Mouse (Mus musculus) CH12.LX (cell line): Measurements from ENCODE around the gene Snx21.

Experiments used
- BHLHE40 ChIP-seq: IDR thresholded peaks from 2 replicates; pipeline ENCODE4 v1.6.1; 2011; ENCODE audit warnings: mild to moderate bottlenecking, low read depth, low read length, improper control_type of control experiment
- CTCF ChIP-seq, 2 experiments: IDR thresholded peaks in 1 of 2; conservative IDR thresholded peaks in 1 of 2; 2 replicates each; pipeline ENCODE4 v1.5.1; 2011 to 2012; ENCODE audit warnings: low read depth in 2 of 2, low read length in 2 of 2, improper control_type of control experiment in 1 of 2, inconsistent platforms in 1 of 2, mild to moderate bottlenecking in 1 of 2, moderate library complexity in 1 of 2
- POLR2A ChIP-seq: IDR thresholded peaks from 2 replicates; pipeline ENCODE4 v1.6.1; 2011; ENCODE audit warnings: low read depth, mild to moderate bottlenecking, improper control_type of control experiment, low read length
- ZC3H11A ChIP-seq: IDR thresholded peaks from 2 replicates; pipeline ENCODE4 v1.6.1; 2012; ENCODE audit warnings: low read depth, mild to moderate bottlenecking, inconsistent platforms, low read length, improper control_type of control experiment

- no peak for TF ChIP-seq ZC3H11A
- TF ChIP-seq CTCF (conservative IDR thresholded peaks at IDR 0.05 in 1 of 2, IDR thresholded peaks at IDR 0.05 in 1 of 2; ENCODE audit: low read depth in 2 of 2, low read length in 2 of 2) = no peak
- no peak for TF ChIP-seq BHLHE40
- no peak for TF ChIP-seq POLR2A
Observed at GRCm38 (mm10) chr2:164806614-164807013, 21.0 kb downstream of the Snx21 start.
